Mouse (Mus musculus): ENCODE measurements around the gene Rnf8.
"Not testable (repeated sequence)": the region's sequence is repeated elsewhere in the genome, so short reads cannot be mapped to it uniquely, and the experiment has no call there.

Gene Rnf8

GRCm38 (mm10) chr17:29614115-29615023 lies at the start of gene Rnf8, which contains the start of gene Gm28043:
TSS of gene Rnf8 (plus strand) at chr17:29614790.
TSS of gene Gm28043 (plus strand) at chr17:29614876.
- CTCF ChIA-PET, result no interaction called here

DNA sequence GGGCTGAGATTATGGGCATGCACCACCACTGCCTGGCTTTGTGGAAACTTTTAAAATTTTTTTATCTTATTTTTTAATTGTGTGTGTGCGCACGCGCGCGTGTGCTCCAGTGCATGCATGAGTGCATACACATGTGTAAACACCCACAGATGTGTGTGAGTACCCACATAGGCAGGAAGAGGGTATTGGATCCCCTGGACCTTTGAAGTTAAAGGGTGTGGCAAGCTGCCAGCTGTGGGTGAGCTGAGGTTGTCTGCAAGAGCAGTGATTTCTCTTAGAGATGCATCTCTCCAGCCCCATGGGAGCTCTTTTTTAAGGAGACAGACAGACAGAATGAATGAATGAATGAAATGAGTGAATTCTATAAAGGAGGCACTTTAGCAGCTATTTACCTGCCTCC lies 49.1 kb upstream of the Rnf8 start:
- CTCF ChIA-PET, result no interaction called here

GRCm38 (mm10) chr17:29568435-29568834 lies 46.2 kb upstream of the Rnf8 start:
- CTCF ChIA-PET, result no interaction called here

DNA sequence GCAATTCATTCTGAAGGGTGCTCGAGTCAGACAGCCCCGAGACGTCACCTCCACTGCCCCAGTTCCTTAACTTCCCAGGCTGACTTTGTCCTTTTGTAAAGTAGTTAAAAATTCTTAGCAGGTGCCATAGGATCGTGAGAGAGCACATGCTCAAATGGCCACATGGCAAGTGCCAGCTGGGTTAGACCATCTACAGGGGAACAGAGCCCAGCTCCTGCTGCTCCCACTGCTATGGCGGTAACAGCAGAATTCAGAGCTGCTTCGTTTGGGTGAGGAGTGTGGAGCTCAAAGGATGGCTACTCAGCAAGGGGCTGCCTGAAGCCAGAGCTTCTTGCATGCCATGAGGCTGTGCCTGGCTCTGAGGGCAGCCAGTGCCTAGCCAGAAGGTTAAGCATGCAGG lies 44.8 kb upstream of the Rnf8 start:
- CTCF ChIA-PET, result interaction anchor here (0.6 kb wide), 1 partner anchor 37 kb away, joined by 3 read pairs; no protein-coding TSS in a partner anchor

DNA sequence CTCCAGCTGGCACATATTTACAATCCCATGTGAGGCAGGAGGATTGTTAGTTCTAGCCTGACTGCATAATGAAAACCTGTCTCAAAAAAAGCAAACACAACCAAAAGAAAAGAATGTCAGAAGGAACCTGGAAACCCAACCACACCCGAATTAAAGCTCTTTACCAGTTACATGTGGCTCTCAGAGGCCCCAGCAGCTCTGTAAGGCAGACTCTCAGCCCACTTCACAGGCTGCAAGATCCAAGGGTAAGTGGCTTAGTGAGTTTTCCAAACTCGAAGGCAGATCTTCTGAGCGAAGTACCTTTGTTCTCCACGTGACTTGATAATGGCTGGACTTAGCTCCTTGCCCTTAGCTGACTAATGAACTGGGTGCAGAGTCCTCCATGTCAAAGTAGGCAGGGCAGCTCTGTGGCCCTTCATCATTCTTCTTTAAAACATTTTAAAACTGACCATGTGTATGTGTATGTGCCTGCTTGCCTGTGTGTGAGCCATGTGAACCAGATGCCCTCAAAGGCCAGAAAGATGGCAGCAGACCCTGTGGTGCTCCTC lies 34.9 kb upstream of the Rnf8 start:
- CTCF ChIA-PET, result no interaction called here

DNA sequence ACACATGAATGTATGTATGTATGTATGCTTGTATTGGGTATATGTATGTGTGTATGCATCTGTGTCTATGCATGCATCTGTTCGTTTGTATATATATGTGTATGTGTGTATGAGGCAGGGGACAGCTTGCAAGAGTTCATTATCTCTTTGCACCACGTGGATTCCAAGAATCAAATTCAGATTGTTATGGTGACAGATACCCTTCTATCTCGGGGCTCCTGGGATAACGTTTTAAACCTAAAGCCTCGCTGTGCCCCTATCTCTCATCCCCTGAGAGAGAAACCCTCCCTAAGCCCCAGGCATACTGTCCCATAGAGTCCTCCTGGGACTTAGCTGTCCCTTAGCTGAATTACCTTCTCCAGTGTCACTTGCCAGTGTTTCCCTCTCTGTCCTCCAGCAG lies 31.0 kb upstream of the Rnf8 start:
- CTCF ChIA-PET, result interaction anchor here (0.5 kb wide), 1 partner anchor 1943 kb away, joined by 4 read pairs; no protein-coding TSS in a partner anchor

DNA sequence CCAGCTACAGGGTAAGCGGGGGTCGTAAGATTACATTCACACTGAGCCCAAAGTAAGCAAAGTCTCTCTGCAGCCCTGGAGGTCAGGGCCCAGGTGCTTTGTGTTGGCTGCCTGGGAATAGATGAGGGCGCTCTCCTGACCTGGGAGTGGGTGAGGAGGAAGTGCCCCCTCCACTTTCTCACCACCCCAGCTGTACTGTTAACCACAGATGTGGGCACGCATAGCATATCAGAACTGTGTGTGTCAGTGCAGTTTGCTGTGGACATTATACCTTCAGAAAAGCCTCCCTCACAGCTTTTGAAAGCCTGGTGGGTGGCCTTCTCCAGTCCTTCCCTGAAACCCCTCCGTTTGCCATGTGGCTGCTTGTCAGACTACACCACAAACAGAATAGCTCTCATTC lies 30.3 kb upstream of the Rnf8 start:
- CTCF ChIA-PET, result interaction anchor here (0.5 kb wide), 1 partner anchor 1944 kb away, joined by 4 read pairs; no protein-coding TSS in a partner anchor

DNA sequence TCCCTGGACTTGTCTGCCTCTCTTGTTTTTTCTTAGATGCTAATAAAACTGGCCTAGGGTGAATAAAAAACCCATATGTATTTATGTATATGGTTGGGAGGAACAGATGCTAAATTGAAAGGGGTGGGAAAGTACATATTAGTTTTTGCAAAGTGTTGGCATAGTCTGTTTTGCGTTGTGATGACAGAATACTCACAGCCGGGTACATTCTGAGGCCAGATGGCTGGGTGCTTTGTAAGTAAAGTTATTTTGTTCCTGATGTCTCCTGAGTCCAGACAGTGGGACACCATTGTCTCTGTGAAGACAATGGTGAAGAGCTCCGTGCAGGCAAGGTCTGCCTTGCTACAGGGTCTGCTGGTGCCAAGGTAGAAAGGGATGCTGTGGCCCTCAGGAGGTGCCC lies 29.9 kb upstream of the Rnf8 start:
- CTCF ChIA-PET, result no interaction called here

DNA sequence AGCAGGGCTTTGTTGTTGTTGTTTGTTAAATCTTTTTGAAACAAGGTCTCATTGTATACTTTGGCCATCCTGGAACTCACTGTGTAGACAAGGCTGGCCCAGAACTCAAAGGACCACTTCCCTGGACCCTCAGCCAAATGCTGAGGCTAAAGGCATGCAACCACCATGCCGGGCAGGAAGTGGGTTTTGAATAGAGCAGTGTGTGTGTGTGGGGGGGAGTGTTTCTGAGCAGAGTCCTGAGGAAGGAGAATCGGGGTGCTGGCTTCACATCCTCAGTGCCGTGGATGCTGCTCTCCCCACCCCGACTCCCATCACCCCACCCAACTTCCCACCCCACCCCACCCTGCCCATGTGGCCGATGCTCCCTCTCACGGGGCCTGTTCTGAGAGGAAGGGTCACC lies 29.1 kb upstream of the Rnf8 start:
- CTCF ChIA-PET, result no interaction called here

DNA sequence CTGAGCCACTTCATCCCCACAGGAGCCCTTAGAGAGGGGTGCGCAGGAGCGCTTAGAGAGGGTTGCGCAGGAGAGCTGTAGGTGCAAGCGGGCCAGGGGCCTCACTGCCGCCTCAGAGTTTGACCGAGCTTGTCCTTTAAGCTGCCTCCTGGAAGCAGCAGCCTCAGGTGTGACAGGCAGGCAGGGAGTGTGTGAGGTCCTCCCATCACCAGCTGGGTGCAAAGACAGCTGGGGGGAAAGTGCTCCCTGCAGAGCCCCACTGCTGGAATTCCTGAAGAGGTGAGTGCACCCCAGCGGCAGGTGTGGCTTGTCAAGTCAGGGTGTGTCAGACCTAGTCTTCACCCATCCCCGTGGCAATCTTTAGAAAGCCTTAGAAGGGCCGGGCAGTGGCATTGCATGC lies 27.7 kb upstream of the Rnf8 start:
- CTCF ChIA-PET, result no interaction called here

DNA sequence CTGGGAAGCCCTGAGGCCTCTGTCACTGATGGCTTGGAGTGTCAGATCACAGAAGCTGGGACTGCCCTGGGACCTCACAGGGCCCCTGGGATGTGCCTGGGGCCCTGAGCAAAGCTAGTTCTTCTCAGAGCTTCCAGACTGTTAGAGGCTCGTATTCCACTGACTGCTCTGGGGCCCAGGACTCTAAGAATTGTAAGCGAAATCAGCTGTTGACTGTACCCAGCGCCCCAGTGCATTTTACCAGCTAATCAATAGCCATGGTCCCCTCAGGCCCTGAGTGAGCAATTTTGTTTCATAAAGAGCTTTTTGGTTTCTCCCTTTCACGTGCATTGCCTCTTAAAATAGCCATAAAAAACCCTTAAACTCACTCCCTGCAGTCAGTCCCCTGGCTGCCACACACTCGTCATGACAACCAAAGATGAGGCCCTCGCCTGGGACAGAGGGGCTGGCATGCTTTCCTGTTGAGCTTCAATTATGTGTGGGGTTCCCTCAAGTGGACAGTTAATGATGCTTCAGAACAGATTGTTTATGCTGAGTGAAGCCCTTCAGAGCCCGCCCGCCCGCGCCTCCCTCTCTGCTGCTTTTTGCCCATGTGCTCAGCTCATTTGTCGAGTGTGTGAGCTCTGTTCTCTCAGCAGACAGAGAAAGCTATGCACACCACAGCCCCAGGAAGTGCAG lies 25.2 kb upstream of the Rnf8 start:
- CTCF ChIA-PET, result no interaction called here

DNA sequence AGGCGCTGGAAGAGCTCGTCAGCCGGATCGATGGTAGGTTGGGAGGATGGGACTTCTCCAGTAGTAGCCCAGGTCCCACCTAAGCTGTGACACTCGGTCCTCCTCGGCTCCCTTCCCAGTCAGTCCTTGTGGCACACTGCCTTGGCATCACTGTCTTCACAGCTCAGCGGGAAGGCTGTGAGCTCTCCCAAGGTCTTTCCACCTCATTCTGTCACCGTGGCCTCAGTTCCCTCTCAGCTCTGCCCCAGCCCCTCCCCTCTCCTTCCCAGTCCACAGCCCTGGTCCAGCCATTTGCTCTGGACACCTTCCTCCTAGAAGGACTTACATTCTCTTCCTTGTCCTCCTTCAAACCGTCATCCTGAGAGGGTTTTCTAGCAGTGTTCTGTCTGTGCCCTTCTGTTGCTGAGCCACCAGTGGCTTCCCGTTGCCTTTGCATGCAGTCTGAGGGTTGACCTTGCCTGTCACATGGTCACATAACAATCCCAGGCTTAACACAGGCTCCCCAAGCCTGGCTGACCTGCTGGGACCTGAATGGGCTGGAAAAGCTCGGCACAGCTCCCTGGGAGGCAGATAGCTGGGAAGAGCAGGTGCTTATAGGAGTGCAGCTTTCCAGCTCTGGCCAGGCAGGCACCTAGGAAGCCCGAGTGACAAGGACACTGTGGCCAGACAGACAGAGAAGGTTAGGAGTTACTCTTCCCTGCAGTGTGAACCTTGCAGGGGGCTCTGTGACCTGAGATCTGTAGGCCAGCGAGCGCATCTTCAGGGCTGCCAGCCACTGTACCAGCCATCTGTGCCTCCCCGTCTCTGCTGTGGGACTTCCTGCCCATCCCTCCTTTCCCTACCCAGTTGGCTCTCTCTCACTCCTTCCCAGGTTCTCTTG lies 18.5 kb upstream of the Rnf8 start:
- CTCF ChIA-PET, result interaction anchor here (0.9 kb wide), 1 partner anchor 185 kb away, joined by 3 read pairs; no protein-coding TSS in a partner anchor

DNA sequence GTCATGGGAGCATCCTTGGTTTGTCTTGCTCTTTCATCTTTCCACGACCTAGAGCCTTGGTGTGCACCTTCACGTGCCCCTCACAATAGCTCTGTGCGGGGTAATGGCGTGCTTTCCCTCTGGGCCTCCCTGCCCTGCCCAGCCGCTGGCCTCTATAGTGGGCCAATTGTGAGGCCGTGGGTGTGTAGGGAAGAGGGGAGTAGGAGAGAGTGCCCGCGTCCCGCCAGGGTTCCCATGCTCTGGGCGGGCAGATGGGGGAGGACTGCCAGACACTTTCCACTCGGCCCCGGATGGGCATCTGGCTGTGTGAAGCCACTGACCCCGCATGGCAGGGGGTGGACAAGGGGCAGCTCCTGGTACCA lies 17.8 kb upstream of the Rnf8 start:
- CTCF ChIA-PET, result no interaction called here

DNA sequence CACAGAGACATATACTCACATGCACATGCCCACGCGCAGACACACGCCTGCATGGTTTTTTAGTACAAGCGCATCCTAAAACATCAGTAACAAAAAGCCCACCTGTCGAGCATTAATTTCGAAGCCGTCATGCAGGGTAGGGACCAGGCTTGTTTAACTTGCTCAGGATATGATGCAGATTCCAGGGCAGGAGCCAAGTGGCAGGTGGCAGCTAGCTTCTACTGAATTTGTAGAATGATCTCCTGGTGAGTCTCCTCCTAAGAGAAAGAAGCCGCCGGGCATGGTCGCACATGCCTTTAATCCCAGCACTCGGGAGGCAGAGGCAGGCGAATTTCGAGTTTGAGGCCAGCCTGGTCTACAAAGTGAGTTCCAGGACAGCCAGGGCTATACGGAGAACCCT lies 15.5 kb upstream of the Rnf8 start:
- CTCF ChIA-PET, result no interaction called here

- CTCF ChIA-PET, result no interaction called here
Observed at GRCm38 (mm10) chr17:29599537-29599936, 15.1 kb upstream of the Rnf8 start.

- CTCF ChIA-PET, result interaction anchor here (0.5 to 1.0 kb wide), 2 partner anchors 23 to 282 kb away, joined by 3 to 4 read pairs; no protein-coding TSS in a partner anchor
Observed at GRCm38 (mm10) chr17:29601391-29601790, 13.2 kb upstream of the Rnf8 start.

GRCm38 (mm10) chr17:29603283-29603682 lies 11.3 kb upstream of the Rnf8 start:
- CTCF ChIA-PET, result no interaction called here

- CTCF ChIA-PET, result not testable (repeated sequence)
Observed at GRCm38 (mm10) chr17:29613453-29613852, 1.1 kb upstream of the Rnf8 start.

DNA sequence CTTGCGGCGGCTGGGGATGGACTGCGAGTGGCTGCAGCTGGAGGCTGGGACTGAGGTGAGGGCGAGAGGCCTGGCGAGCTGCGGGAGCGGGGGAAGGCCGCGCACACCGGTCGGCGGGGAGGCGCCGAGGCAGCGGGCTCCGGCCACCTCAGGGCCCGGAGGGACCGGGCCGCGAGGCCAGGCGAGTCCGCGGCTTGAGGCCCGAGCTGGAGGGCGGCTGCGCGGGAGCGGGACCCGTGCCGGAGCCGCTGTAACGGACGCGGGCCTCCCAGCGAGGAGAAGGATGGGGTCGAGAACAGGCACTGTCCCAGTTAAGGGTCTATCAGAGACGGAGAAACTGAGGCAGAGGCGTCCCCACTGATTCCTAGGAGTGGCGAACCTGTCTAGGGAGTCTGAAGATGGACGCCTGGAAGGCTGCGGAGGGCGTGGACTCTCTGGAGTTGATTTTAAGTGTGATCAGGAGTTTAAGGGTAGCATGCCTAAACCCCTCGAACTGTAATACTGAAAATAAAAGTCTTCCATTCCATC lies 498 bp downstream of the Rnf8 start:
- CTCF ChIA-PET, result no interaction called here

- CTCF ChIA-PET, result no interaction called here
Observed at GRCm38 (mm10) chr17:29615616-29616015, 1.0 kb downstream of the Rnf8 start.

- CTCF ChIA-PET, result no interaction called here
Observed at GRCm38 (mm10) chr17:29619231-29619630, 4.6 kb downstream of the Rnf8 start.

DNA sequence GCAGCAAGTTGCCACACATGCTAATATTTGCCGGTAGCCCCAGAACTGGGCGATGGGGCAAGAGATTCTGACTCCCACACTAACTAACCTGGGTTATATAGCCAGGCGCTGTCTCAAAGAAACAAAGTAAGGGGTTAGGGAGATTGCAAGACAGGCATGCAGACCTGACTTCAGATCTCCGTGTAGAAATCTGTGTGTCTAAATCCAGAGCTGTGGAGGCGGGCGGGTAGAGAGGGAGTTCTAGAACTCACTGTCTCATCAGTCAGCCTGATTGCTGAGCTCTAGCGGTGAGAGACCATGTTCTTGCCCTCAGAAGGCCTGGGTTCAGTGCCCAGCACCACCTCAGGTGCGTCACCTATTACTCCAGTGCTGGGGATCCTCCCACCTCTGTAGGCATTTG lies 8.9 kb downstream of the Rnf8 start:
- CTCF ChIA-PET, result no interaction called here

Measured in spleen, embryonic (tissue).